Mouse (Mus musculus) monocyte, adult 2 months (primary cell): ENCODE measurements around the gene Nmur1.

Experiments
- DNase-seq, 2 experiments: peaks; one replicate each; pipeline ENCODE4 v3.0.0; 2022; ENCODE audit warnings: low spot score in 2 of 2, low read depth in 1 of 2

The Nmur1 gene

GRCm38 (mm10) chr1:86339156-86339812 lies 86.7 kb downstream of the Nmur1 start:
- peak; percentile 40 to 61 for DNase-seq

GRCm38 (mm10) chr1:86336330-86336729 lies 89.7 kb downstream of the Nmur1 start:
- DNase-seq, result no peak
